Mouse (Mus musculus): Measurements from ENCODE around the gene Akap13.

The Akap13 gene

GRCm38 (mm10) chr7:75516716-75517619 is 61.6 kb downstream of the Akap13 start:
- DNase-seq (ENCODE audit: low spot score) = no peak

DNA sequence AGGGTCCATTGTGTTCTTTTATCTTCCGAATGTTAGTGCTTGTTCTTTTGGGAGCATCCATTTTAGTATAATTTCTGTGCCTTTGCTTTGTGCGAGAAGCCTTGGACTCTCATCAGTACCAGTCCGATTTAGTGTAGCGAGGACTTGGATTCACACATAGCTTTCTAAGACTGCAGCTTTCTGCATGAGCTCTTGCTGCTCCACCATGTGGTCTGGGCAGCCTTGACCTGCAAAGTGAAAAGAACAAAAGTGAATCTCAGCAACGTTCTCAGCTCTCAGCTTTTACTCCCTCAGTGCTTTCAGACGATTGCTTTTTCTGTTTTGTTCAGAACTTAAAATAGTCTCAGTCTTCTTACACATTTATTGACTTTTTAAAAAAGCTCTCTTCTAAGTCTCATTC is 65.2 kb downstream of the Akap13 start:
- no peak for DNase-seq (ENCODE audit: low spot score)

GRCm38 (mm10) chr7:75521199-75521598 is 65.9 kb downstream of the Akap13 start:
- DNase-seq (ENCODE audit: low spot score) = no peak

- no peak for DNase-seq (ENCODE audit: low spot score)
Measured at GRCm38 (mm10) chr7:75522226-75522625, 66.9 kb downstream of the Akap13 start.

- DNase-seq (ENCODE audit: low spot score) = no peak
Measured at GRCm38 (mm10) chr7:75524789-75525569, 69.6 kb downstream of the Akap13 start.

DNA sequence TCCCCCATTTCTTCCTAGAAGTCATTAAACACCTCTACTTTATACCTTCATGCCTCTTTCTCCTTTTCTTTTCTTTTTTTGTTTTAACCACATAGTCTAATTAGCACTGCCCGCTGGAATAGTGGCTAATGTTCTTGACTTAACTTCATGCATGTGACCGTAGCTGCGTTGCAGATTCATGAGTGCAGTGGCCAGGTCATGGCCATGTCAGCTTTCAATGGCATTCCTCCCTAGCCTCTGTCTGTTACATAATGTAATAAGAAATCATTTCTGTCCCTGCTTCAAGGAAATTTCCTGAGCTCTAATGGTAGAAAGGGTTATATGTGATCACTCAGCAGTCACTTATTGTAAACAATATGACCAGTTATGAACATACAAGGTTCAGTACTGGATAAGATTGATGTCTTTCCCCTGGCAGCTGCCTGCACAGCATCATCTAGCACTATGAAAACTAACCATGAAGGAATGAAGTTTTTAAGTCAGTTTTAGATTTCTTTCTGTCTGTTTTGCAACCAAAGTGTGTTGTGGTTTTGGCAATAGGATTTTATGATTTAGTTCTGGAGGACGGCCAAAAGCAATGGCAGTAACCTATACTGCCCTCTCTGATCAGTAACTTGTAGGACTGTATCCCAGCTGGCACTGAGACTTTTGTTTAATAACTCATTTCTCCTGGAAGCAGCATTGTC is 70.5 kb downstream of the Akap13 start:
- no peak for DNase-seq (ENCODE audit: low spot score)

GRCm38 (mm10) chr7:75528751-75529150 is 73.4 kb downstream of the Akap13 start:
- DNase-seq (ENCODE audit: low spot score) = no peak

DNA sequence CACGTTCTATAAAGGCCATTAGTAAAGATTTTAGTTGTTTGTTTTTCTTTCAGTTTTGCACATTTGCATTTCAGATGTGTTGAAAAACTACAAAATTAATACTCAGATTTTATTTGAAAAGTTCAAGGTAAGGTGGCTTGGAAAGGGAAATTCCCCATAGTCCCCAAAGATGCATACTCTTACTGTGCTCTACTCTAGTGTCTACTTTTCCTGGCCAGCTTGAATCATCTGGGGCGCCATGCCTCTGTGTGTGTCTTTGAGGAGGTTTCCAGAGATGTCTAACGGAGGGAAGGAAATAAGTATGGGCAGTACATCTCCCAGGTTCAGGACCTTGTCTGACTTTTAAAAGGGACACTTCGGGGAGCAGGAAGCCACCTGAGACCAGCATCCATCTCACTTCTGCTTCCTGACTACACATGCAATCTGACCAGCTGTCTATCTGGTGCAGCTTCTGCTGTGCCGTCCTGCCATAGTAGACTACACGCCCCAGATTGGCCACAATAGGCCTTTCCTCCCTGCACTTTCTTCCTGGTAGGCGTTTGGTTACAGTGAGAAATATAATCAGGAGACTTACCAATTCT is 74.6 kb downstream of the Akap13 start:
- DNase-seq (ENCODE audit: low spot score) = no peak

DNA sequence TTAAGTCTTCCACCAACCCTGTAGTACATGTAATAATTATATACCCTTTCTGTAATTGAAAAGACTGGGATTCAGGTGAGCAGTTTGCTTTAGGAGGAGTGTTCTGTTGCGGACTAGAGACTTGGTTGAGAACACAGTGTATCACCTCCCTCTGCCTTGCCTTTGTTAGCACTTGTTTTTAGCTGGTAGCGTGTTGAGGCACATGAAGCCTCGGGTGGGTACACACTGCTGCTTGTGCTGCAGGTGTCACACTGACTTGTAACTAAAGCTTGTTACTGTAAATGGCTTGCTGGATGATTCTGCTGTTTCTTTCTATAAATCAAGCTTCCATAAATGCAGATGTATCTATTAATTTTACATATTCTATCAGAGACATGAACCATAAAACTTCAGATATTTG is 75.3 kb downstream of the Akap13 start:
- no peak for DNase-seq (ENCODE audit: low spot score)

DNA sequence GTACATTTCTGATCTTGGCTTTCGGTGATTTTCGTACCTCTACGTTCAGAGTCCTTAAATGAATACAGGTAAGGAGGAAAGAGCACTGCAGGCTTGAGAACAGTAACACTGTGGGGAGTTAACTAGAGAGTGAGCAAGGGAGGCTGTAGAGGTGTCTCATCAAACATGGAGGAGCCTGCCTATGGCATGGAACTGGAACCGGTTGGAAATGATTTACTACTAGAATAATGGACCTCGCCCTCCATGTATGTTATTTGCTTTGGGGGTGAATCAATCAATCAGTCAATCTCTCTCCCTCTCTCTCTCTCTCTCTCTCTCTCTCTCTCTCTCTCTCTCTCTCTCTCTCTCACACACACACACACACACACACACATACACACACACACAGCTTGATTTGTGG is 77.7 kb downstream of the Akap13 start:
- no peak for DNase-seq (ENCODE audit: low spot score)

DNA sequence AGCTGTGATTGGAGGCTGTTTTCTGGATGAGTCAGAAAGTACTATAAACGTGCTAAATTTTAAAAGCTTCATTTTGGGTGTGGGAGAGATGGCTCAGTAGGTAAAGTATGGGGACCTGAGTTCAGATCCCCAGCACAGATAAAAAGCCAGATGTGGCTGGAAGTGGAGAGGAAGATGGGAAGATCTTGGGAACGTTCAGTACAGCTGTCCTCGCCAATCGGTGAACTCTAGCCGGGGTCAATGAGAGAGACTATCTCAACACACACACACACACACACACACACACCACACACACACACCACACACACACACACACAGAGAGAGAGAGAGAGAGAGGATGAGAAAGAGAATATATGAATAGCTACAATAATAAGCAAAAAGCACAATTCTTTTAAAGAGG is 81.0 kb downstream of the Akap13 start:
- no peak for DNase-seq (ENCODE audit: low spot score)

DNA sequence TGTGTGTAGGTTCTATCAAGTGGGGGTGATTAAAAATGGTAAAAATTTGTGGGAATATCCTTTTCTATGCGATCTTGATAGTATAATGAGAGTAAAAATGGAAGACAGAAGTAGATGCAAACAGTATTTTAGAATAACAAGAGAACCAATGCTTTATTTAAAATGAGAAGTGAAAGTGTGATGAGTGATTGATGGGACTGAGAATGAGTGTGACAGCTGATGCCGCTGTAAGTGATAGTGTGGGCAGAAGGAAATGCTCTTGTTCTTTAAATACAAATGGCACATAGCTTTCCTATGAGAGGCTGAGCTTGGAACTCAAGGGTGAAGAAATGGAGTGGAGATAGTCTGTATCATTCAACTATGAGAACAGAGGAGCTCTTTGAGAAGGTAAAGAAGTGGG is 82.2 kb downstream of the Akap13 start:
- DNase-seq (ENCODE audit: low spot score) = no peak

GRCm38 (mm10) chr7:75538513-75538912 is 83.2 kb downstream of the Akap13 start:
- no peak for DNase-seq (ENCODE audit: low spot score)

GRCm38 (mm10) chr7:75539168-75539567 is 83.8 kb downstream of the Akap13 start:
- no peak for DNase-seq (ENCODE audit: low spot score)

DNA sequence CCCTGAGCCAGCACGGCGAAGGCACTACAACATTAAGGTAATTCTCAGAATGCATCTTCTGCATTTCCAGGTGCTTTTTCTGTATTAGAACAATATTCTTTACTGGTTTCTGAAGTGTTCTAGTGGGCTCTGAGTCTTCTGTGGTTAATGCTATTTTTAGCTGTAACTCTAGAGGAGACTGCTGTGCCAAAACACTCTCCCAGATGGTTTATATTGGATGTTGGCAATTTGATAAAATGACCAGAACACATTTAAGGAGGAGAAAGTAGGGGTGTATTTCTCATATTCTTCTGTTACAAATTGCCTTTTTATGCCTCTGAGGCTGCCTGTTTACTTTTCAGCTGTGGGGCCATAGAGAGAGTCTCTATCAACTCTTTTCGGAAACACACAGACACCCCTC is 94.5 kb downstream of the Akap13 start:
- no peak for DNase-seq (ENCODE audit: low spot score)

- DNase-seq (ENCODE audit: low spot score) = no peak
Measured at GRCm38 (mm10) chr7:75550791-75551336, 95.5 kb downstream of the Akap13 start.

GRCm38 (mm10) chr7:75553002-75553666 is 97.8 kb downstream of the Akap13 start:
- no peak for DNase-seq (ENCODE audit: low spot score)

DNA sequence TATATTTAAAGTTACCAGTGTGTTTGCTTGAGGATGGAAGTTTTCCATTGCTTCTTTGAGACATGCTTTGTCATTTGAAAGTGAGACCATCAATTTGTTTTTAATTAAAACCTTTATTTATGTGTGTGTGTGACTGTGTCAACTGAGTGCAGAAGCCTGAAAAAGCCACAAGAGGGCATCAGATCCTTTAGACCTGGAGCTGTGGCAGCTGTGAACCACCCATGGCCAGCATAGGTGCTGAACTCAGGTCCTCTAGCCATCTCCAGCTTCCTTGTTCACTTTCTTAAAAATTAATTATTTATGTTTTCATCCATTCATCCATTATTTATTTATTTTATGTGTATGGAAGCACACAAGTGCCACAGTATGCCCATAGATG is 98.3 kb downstream of the Akap13 start:
- DNase-seq (ENCODE audit: low spot score) = no peak

DNA sequence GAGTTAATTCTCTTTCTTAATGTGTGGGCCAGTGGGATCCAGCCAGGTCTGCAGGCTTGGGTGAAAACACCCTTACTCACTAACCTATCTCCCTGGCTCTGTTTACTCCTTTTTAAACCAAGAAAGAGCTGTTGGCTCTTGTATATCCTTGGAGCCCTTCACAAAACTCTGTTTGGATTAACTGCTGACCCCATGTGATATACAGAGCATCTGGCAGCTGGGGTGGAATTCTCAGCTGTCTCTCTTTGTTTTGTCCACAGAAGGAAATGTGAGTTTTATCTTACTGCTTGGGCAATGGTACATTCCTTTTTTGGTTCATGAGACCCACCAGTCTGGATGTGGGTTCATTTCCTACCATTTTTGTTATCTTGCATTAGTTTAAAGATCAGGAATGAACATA is 98.7 kb downstream of the Akap13 start:
- no peak for DNase-seq (ENCODE audit: low spot score)

- no peak for DNase-seq (ENCODE audit: low spot score)
Measured at GRCm38 (mm10) chr7:75555940-75556339, 100.6 kb downstream of the Akap13 start.

- DNase-seq (ENCODE audit: low spot score) = no peak
Measured at GRCm38 (mm10) chr7:75558225-75558624, 102.9 kb downstream of the Akap13 start.
